Mouse (Mus musculus): Measurements from ENCODE around the gene Dkk3.
"Not testable (repeated sequence)": the region's sequence is repeated elsewhere in the genome, so short reads cannot be mapped to it uniquely, and the experiment has no call there.

GRCm38 (mm10) chr7:112094923-112095322, 63.9 kb downstream of the Dkk3 start:
- TF ChIP-seq CTCF, POLR2A (IDR thresholded peaks at IDR 0.05; ENCODE audit: extremely low read depth, insufficient read depth, low read length): not testable (repeated sequence)

Data from cortical plate, adult 2 months (tissue).